Mouse (Mus musculus) E14TG2a.4 (cell line): ENCODE results near the gene Cxcl10.

Source experiments
- CTCF ChIP-seq: conservative IDR thresholded peaks from 2 replicates; pipeline ENCODE4 v1.5.1; 2014; ENCODE audit warnings: low read length
- NANOG ChIP-seq: IDR thresholded peaks from 2 replicates; pipeline ENCODE4 v1.6.1; 2014; ENCODE audit warnings: borderline replicate concordance, low read length, mixed read lengths
- POU5F1 ChIP-seq: IDR thresholded peaks from 2 replicates; pipeline ENCODE4 v1.6.1; 2014; ENCODE audit warnings: low read length, borderline replicate concordance

DNA sequence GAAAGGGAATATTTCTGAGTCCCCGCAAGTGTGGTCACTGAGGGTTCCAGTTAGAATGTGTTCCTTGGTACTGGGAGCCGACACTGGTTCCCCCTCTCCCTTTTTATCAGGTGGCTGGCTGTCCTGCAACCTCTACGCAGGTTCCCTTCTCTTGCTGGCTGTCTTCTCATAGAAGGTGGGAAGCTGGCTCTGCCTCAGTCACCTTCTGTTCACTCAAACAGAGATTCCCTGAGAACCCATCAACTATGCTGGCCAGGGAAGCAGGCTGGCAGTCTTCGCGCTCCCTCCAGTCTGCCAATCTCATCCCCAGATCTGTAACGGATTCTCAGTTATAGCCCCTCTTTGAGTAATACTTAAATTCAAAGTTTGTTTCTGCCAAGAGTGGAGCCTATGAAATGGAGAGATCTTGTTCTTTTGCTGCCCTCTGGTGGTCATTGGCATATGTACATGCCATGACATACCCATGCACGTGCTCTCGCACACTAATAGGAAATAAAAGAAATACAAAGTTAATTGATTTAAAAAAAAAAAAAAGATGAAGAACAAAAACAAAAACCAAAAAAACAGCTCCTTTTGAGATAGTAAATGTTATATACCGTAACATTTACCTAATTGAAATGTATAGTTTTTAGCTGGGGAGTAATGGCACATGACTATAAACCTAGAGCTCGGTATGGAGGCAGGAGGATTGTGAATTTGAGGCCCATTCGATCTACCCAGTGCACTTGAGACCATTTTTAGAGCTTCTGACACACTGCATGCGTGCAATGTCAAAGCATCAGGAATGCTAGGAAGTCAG, 33.1 kb upstream of the Cxcl10 start:
- TF ChIP-seq CTCF (peak; percentile 65), NANOG (no peak), POU5F1 (no peak)
